Mouse (Mus musculus) hindbrain, embryonic 16.5 days (tissue): ENCODE measurements at regions not wholly inside any gene's neighbourhood (a gene's known extent, or its start where the extent isn't known, plus 50 kb on each side); places are given as distances from the start of the nearest gene placed in this dataset.

Experiments
- ATAC-seq: fragments of 200-750 bp; cut with Nextera tagmentation; 2 replicates; pipeline ENCODE4 v1.8.0; 2017; ENCODE audit warnings: moderate TSS enrichment, moderate library complexity
- H3K27ac ChIP-seq: fragments of 300-500 bp; sonication (generic); 2 replicates; pipeline ENCODE4 v1.5.1; 2014; ENCODE audit warnings: low read depth, mild to moderate bottlenecking, control low read depth, low read length, moderate library complexity
- H3K27me3 ChIP-seq: fragments of 300-500 bp; sonication (generic); replicated peaks from 2 replicates; pipeline ENCODE4 v1.6.1; 2014; ENCODE audit warnings: low read length; ENCODE audit not compliant: control insufficient read depth, insufficient read depth
- H3K36me3 ChIP-seq: fragments of 300-500 bp; sonication (generic); 2 replicates; pipeline ENCODE4 v1.6.1; 2014; ENCODE audit warnings: mild to moderate bottlenecking, low read length, moderate library complexity, mixed read lengths; ENCODE audit not compliant: control insufficient read depth, insufficient read depth
- H3K4me1 ChIP-seq: fragments of 300-500 bp; sonication (generic); 2 replicates; pipeline ENCODE4 v1.6.1; 2014; ENCODE audit warnings: low read depth, low read length; ENCODE audit not compliant: control insufficient read depth, insufficient read depth
- H3K4me2 ChIP-seq: fragments of 300-500 bp; sonication (generic); 2 replicates; pipeline ENCODE4 v1.6.1; 2014; ENCODE audit warnings: mild to moderate bottlenecking, low read length, control low read depth, moderate library complexity
- H3K4me3 ChIP-seq: fragments of 300-500 bp; sonication (generic); 2 replicates; pipeline ENCODE4 v1.5.1; 2014; ENCODE audit warnings: mild to moderate bottlenecking, low read length, control low read depth, moderate library complexity
- H3K9ac ChIP-seq: fragments of 300-500 bp; sonication (generic); 2 replicates; pipeline ENCODE4 v1.6.1; 2014; ENCODE audit warnings: low read depth, mild to moderate bottlenecking, control low read depth, low read length, moderate library complexity
- H3K9me3 ChIP-seq: fragments of 300-500 bp; sonication (generic); 2 replicates; pipeline ENCODE4 v1.6.1; 2014; ENCODE audit warnings: mild to moderate bottlenecking, low read length, moderate library complexity; ENCODE audit not compliant: control insufficient read depth
- WGBS: fragments of 180-500 bp; shearing (Covaris S2); extraction: QIAGEN DNeasy Blood & Tissue Kit; methylation state at CpG from one replicate; pipeline ENCODE4 v1.1.7; 2014; 5-methylcytosine and 5-hydroxymethylcytosine counted together

DNA sequence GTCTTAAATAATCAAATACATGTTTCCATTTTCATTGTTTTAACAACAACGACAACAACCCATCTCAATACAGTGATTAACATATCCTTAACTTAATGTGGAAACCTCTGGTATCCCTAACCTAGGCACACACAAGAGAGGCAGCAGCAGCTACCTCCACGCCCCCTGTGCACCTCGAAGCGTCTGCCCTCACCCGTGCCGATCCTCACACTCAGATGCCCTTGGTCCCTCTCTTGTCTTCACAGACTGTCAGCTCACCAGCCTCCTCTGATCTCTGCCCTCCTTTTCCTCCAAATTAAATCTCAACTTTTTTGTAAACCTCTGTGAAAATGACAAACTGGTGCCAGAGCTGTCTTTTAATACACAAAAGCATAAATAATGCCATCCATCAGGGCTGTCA, 185.2 kb downstream of the Gm45692 start:
- ATAC-seq = peak; percentile 37; the same call in 1 of the 2 replicates
- Histone ChIP-seq H3K4me1 (peaks cover 13% of the 10 kb centered on the region), H3K4me3 (no peak overlapping the region), H3K9ac (no peak overlapping the region), H3K27ac (no peak overlapping the region), H3K27me3 (no peaks in the 10 kb centered on the region), H3K9me3 (no peaks in the 10 kb centered on the region), H3K4me2 (no peak overlapping the region), H3K36me3 (no peaks in the 10 kb centered on the region)
- WGBS = 63% methylated on average over 6 of the region's 6 CpGs

DNA sequence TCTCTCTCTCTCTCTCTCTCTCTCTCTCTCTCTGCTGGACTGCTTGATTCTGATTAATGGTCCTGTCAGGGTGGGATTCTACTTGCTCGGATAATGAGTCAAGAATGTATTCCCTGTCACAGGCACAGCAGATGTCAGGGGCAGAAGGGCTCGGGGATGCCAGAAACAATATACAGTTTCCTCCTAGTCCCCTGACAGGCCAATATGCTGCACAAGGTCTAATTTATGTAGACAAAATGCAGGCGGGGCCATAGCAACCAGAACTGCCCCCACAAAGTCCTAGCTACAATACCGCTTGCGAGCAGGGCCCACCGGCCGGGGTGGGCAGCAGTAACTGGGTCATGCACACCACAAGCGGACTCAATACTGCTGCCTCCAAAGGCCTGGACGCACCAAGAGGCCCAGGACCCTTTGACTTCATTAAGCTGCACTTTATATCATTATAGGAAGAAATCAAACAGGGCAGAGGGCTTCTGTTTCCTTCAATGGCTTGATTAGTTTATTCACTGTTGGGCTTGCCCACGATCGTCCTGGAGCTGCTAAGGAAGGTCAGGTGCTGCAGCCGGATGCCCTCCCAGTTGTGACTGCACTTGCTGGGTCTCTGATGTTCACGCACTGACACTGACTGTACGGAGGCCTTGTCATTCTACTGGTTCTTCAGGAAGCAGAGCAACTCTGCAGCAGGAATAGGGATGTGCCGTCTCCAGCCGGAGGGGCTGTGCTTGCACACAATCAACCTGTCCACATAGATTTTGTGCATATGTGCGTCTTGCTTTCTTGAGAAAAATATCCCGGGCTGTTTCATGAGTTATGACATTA, 185.9 kb downstream of the Gm45692 start:
- Histone ChIP-seq H3K27ac (peak overlapping the region; percentile 18; the same call in 1 of the 2 replicates), H3K36me3 (no peaks in the 10 kb centered on the region), H3K4me2 (no peak overlapping the region), H3K4me1 (peaks cover 13% of the 10 kb centered on the region), H3K27me3 (no peaks in the 10 kb centered on the region), H3K9ac (no peak overlapping the region), H3K9me3 (no peaks in the 10 kb centered on the region), H3K4me3 (no peak overlapping the region)
- ATAC-seq = peak; percentile 90
- 39% methylated on average over 18 of the region's 18 CpGs for WGBS

DNA sequence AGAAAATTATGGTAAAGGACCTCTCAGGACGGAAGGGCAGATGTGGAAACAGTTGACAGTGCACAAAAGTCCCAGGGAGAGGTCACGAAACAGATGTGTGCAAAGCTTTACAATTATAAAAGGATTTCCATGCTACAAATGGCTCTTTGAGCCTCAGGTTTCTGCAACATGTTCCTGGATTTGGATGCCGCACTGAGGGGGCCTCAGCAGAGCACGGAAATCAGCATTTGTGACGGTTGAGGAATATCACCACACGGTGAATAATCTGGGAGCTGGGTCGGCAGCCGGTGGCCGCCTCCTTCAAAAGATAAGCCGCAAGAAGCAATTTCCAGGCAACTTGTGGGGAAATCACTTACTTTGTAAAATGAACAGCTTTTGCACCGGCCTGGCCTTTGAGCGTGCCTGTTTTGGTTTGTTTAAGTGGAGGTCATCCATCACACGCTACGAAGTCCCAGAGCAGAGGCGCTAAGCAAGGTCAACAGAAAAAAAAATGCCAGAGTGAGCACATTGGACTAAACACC, 188.8 kb downstream of the Gm45692 start:
- no peak overlapping the region for H3K9ac ChIP-seq
- 25% methylated on average over 15 of the region's 15 CpGs for WGBS

DNA sequence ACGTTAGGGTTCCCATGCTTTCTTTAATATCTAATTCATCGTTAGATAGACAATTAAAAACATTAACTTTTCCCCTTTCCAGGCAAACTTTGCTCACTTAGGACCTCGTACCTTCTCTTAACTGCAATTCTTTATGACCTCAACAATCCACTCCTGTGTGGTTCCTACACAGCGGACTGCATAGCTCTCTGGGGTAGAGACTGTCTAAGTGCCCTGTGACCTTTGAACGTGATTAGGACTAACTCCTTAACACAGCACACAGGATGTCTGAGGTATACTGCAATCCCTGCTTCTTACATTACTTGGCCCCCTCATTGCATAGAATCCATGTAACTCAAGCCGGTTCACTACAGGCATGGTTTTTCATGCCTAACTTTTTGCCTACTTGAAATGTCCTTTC, 190.4 kb downstream of the Gm45692 start:
- Histone ChIP-seq H3K9ac (no peak overlapping the region), H3K4me3 (no peak overlapping the region), H3K4me1 (peaks cover 13% of the 10 kb centered on the region), H3K9me3 (no peaks in the 10 kb centered on the region), H3K36me3 (no peaks in the 10 kb centered on the region), H3K27me3 (no peaks in the 10 kb centered on the region), H3K4me2 (no peak overlapping the region), H3K27ac (no peak overlapping the region)
- ATAC-seq = no peak
- WGBS = 90% methylated on average over 6 of the region's 6 CpGs

More for the DNA sequence above, 188.8 kb downstream of the Gm45692 start:
- H3K4me1 ChIP-seq = peaks cover 13% of the 10 kb centered on the region
- ATAC-seq = no peak
- H3K9me3 ChIP-seq = no peaks in the 10 kb centered on the region
- H3K4me2 ChIP-seq = no peak overlapping the region
- no peak overlapping the region for H3K27ac ChIP-seq
- no peaks in the 10 kb centered on the region for H3K27me3 ChIP-seq
- no peaks in the 10 kb centered on the region for H3K36me3 ChIP-seq
- no peak overlapping the region for H3K4me3 ChIP-seq

DNA sequence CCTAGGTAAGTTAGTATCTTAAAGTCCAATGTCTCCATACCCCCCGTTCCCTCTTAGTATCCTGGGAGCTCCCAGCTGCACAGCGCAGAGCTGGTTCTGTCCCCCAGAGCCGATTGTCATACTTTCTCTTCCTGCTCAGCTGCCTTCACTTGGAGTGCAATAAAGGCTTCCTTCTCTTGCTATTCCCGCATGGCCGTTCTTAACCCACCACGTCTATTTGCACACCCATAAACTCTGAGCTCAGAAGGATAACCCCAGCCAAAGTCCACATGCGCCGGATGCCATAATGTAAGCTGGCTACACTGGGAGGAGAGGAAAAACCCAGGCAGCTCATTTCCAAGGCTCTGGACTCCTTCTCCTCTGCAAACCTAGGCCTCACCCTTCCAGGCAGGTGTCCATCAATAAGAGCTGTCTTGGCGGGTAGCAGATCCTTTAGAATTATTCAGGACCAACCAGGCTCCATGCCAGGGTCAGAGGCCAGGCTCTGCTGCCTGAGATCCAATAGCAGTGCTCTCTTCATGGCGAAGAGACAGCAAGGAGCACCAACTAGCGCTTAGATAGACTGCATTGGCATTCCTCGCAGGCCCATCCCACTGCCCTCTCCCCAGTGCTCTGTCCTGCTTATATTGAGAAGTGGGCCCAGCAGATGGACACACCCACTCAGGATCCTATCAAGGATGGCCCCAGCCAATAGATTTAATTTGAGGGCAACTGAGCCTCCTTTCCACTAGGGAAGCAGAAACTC, 204.4 kb downstream of the Gm45692 start:
- no peaks in the 10 kb centered on the region for H3K4me1 ChIP-seq
- no peak overlapping the region for H3K27ac ChIP-seq
- WGBS = 91% methylated on average over 12 of the region's 12 CpGs
- no peak overlapping the region for H3K9ac ChIP-seq
- no peak for ATAC-seq
- no peaks in the 10 kb centered on the region for H3K27me3 ChIP-seq
- no peaks in the 10 kb centered on the region for H3K36me3 ChIP-seq
- no peak overlapping the region for H3K4me3 ChIP-seq
- no peak overlapping the region for H3K4me2 ChIP-seq
- no peaks in the 10 kb centered on the region for H3K9me3 ChIP-seq

DNA sequence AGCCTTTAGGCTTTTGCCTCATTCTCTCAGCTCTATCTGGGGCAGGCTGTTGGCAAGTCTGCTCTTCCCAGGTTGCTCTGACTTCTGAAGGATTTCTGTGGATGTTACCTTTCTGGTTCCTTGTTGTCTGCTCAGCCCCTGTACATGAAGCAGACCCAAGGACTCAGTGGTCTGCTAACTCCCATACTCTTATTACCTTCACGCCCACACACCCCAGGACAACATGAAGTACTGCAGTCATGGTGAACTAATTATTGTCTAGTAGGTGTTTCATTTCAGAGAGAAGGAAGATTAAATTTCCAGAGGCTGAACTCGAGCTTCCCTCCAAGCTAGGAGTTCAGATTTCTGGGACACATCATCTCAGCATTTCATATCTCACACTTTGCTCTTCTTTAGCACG, 205.3 kb downstream of the Gm45692 start:
- H3K4me2 ChIP-seq = no peak overlapping the region
- H3K27ac ChIP-seq = no peak overlapping the region
- H3K4me1 ChIP-seq = no peaks in the 10 kb centered on the region
- H3K4me3 ChIP-seq = no peak overlapping the region
- no peaks in the 10 kb centered on the region for H3K27me3 ChIP-seq
- no peaks in the 10 kb centered on the region for H3K36me3 ChIP-seq
- H3K9ac ChIP-seq = no peak overlapping the region
- H3K9me3 ChIP-seq = no peaks in the 10 kb centered on the region
- WGBS = 87% methylated on average over 3 of the region's 3 CpGs
- no peak for ATAC-seq

DNA sequence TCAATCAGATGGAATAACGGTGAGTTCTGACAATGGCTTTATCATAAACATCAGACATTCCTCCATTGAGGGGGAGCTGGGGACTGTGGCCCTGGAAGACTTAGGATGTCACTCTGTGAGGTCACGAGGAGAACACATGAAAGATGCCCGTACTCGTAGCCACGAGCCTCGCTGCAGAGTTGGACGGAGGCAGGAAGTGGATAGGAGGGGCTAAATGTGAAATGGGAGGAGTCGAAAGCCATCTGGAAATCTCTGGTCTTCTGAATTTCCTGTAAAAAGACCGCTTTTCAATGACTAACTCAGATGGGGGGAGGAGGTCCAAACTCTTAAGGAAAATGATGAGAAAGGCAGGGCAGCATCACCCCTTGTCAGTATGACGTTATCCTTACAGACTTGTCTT, 210.5 kb downstream of the Gm45692 start:
- Histone ChIP-seq H3K27ac (no peak overlapping the region), H3K9ac (no peak overlapping the region), H3K36me3 (no peaks in the 10 kb centered on the region), H3K9me3 (no peaks in the 10 kb centered on the region), H3K4me2 (no peak overlapping the region), H3K27me3 (no peaks in the 10 kb centered on the region), H3K4me1 (no peaks in the 10 kb centered on the region), H3K4me3 (no peak overlapping the region)
- ATAC-seq = no peak
- WGBS = 89% methylated on average over 10 of the region's 10 CpGs

DNA sequence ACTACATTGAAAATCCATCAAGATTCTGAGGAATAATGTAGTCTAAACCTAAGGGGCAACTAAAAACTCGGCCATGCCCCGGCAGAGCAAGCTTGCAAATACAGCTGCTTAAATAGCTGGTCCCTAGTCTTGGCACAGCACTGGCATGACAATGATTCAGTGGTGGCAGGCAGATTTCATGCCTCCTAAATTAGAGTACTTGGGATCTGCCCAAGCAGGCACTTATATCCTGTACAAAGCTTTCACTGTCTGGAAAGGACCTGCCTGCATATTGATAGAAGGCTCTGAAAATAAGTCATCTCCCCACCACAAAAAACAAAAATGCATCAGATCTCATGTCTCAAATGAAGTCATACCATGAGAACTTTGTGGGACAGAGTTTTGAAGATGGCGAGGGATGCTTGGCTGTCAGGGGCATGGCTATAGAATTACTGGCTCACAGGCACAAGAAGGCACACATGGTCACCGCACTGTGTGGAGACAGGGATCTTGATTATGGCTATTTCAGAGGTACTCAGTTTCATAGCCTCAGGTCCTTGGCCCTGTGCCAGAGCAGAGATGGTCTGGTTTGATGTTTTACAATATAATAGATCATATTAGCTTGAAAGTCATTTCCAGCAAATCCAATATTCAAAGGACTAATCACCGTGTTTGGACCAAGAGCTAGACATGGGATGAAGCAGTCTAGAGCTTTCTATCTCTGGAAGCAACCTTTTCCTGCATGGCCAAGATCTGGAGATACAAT, 217.7 kb downstream of the Gm45692 start:
- WGBS = 76% methylated on average over 5 of the region's 5 CpGs
- Histone ChIP-seq H3K4me2 (no peak overlapping the region), H3K9ac (no peak overlapping the region), H3K27ac (no peak overlapping the region), H3K4me1 (no peaks in the 10 kb centered on the region), H3K9me3 (no peaks in the 10 kb centered on the region), H3K27me3 (no peaks in the 10 kb centered on the region), H3K36me3 (no peaks in the 10 kb centered on the region), H3K4me3 (no peak overlapping the region)
- ATAC-seq = no peak

DNA sequence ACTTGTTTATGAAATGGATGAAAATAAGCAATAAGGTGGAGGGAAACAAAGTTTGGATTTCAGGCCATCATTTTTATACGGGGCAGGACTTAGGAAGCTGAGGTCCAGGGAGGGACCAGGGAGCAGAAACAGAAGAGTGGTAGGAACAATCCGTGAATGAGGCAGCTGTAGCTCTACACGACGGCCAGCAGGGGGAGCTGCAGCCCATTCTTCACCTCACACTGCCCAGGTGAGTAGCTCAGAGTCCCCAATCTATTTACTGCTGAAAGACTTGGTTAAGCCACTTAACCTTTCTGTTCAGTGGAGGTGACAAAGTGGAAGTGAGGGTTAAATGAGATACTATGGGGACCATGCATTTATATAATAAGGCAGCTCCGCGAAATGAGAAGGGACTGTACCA, 225.7 kb downstream of the Gm45692 start:
- Histone ChIP-seq H3K9ac (no peak overlapping the region), H3K4me1 (no peaks in the 10 kb centered on the region), H3K4me3 (no peak overlapping the region), H3K4me2 (no peak overlapping the region), H3K9me3 (no peaks in the 10 kb centered on the region), H3K36me3 (no peaks in the 10 kb centered on the region), H3K27ac (no peak overlapping the region), H3K27me3 (no peaks in the 10 kb centered on the region; the same call in 1 of the 2 replicates)
- peak; percentile 76 for ATAC-seq
- 31% methylated on average over 6 of the region's 6 CpGs for WGBS
